Mouse (Mus musculus) bone marrow, adult 2 months (tissue): ENCODE results near the gene Pdk1. TPM values are rescaled to one million over a fixed set of nuclear protein-coding genes. Genes with fewer than 3 reads are reported as not detected.
"Not testable (repeated sequence)": the region's sequence is repeated elsewhere in the genome, so short reads cannot be mapped to it uniquely, and the experiment has no call there.

Source experiments
- H3K27ac ChIP-seq: fragments of 200-500 bp; 2 replicates; pipeline ENCODE4 v1.5.1; 2012; ENCODE audit warnings: low read depth, mild to moderate bottlenecking, control low read depth, inconsistent platforms, low read length; ENCODE audit not compliant: control insufficient read depth, poor library complexity, insufficient read depth
- H3K4me1 ChIP-seq: fragments of 200-500 bp; 2 replicates; pipeline ENCODE4 v1.6.1; 2011; ENCODE audit warnings: low read length; ENCODE audit not compliant: control insufficient read depth, insufficient read depth
- H3K4me3 ChIP-seq: fragments of 200-500 bp; replicated peaks from 2 replicates; pipeline ENCODE3; 2011; ENCODE audit warnings: mild to moderate bottlenecking, low read depth, low read length, control low read depth; ENCODE audit not compliant: control insufficient read depth
- CTCF ChIP-seq: fragments of 200-500 bp; IDR thresholded peaks from 2 replicates; pipeline ENCODE4 v1.5.1; 2011; ENCODE audit warnings: low read length, control low read depth; ENCODE audit not compliant: control insufficient read depth, insufficient read depth
- POLR2A ChIP-seq: fragments of 200-500 bp; IDR thresholded peaks from 2 replicates; pipeline ENCODE4 v1.6.1; 2011; ENCODE audit warnings: low read depth, mild to moderate bottlenecking, control low read depth, low read length, borderline replicate concordance; ENCODE audit not compliant: control insufficient read depth
- WGBS: fragments of 180-500 bp; shearing (Covaris S2); methylation state at CpG from one replicate; pipeline ENCODE4 v1.1.7; 2018; 5-methylcytosine and 5-hydroxymethylcytosine counted together
- polyA plus RNA-seq: library from polyadenylated mRNA; stranded (reverse); fragments of >200 nt; gene quantifications from 2 replicates; pipeline ENCODE4 v1.2.4, GENCODE M21; 2011; ENCODE audit warnings: low replicate concordance; ENCODE audit not compliant: missing spikeins, insufficient read depth, insufficient read length

Gene Pdk1
- polyA plus RNA-seq, 1 experiment, result 24.1 TPM

DNA sequence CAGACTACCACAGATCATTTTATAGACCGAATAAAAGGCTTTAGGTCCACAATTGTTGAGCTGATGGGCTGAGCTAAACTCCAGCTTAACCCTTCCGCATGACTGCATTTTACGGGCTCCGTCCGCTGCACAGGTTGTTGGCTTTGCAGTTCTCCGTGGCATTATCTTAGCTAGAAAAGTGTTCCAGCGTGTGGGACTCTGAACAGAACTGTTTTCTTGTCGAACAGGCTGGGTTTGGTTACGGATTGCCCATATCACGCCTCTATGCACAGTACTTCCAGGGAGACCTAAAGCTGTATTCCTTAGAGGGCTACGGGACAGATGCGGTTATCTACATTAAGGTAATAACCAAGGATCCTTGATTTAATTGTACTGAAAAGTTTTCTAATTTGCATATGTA, 24.4 kb downstream of the Pdk1 start:
- no peak for TF ChIP-seq CTCF
- TF ChIP-seq POLR2A, result no peak
- WGBS, result 89% methylated on average over 12 of the region's 12 CpGs
- H3K27ac ChIP-seq, result no peak overlapping the region
- H3K4me1 ChIP-seq, result no peaks in the 10 kb centered on the region
- no peak overlapping the region for H3K4me3 ChIP-seq

DNA sequence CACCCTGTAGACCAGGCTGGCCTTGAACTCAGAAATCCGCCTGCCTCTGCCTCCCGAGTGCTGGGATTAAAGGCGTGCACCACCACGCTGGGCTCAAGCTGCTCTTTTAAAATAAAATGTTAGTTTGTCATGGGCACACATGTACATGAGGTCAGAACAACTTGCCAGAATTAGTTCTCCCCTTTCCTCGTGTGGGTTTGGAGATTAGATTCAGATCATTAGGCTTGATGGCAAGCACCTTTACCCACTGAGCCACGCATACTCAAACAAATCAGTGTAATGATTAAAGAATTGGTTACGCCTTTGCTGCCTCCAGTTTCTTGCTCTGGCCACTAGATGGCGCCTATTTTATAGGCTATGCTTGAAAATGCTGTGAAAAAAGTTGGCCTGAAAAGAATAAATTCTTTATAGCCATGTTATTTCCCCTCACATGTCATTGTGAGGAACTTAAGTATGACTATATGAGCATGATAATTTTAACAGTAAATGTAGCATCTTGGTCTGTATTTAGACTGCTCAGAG, 25.4 kb downstream of the Pdk1 start:
- Histone ChIP-seq H3K4me3 (no peak overlapping the region), H3K4me1 (no peaks in the 10 kb centered on the region), H3K27ac (no peak overlapping the region)
- 47% methylated on average over 8 of the region's 8 CpGs for WGBS
- TF ChIP-seq POLR2A (no peak), CTCF (0 out of 2 replicates have a peak, but pooled peaks have one; percentile 14)

DNA sequence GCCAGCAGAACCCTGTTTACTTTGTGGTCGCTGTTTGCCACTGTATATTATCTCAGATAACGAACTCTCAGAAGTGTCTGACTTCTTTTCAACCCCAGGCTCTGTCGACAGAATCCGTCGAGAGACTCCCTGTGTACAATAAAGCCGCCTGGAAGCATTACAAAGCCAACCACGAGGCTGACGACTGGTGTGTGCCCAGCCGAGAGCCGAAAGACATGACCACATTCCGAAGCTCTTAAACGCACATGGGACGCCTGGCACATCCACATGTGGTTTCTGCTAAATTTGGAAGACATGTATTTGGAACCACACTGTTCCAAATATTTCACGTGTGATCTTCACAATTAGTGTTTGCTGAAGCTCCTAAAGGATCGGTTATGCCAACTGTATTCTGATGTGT, 26.9 kb downstream of the Pdk1 start:
- WGBS, result 88% methylated on average over 15 of the region's 15 CpGs

DNA sequence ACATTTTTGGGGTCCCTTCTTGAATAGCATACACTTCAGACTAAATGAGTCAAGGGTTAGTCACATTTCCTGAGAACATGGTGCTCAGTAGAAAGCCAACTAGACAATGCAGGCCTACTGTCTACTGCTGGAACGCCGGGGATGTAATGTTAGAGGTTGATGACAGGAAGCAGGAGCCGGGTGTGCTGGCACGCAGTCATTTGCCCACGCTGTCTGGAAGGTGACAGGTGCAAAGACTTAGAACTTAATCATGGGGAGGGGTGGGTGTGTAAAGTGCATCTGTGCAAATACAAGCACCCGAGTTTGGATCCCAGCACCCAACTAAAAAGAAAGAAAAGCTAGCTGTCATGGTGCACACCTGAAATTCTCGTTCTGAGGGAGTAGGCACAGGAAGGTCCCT, 32.1 kb downstream of the Pdk1 start:
- TF ChIP-seq POLR2A (no peak), CTCF (no peak)
- WGBS, result 72% methylated on average over 7 of the region's 7 CpGs
- H3K27ac ChIP-seq, result no peak overlapping the region
- H3K4me3 ChIP-seq, result no peak overlapping the region
- no peaks in the 10 kb centered on the region for H3K4me1 ChIP-seq

More for the DNA sequence above, 26.9 kb downstream of the Pdk1 start:
- H3K4me3 ChIP-seq, result no peak overlapping the region
- TF ChIP-seq POLR2A, result no peak
- no peak overlapping the region for H3K27ac ChIP-seq
- H3K4me1 ChIP-seq, result no peaks in the 10 kb centered on the region

DNA sequence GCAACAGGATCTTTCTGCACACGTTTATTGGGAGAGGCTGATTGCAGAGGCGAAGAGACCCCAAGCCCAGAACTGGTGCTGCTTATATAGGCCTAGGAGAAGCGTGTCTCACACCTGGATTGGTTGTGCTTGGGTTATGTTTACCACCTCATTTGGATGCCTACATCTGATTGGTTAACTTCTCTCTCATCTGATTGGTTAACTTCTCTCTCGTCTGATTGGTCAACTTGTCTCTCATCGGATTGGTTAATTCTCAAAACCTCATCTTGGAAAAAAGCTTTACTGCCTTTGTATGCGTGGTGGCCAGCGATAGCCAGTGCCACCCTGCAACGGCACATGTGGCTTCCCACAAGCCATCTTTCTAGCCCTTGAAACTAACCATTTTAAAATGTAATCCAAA, 33.3 kb downstream of the Pdk1 start:
- H3K27ac ChIP-seq, H3K4me1 ChIP-seq, H3K4me3 ChIP-seq: not testable (repeated sequence)
- WGBS, result 83% methylated on average over 8 of the region's 8 CpGs

DNA sequence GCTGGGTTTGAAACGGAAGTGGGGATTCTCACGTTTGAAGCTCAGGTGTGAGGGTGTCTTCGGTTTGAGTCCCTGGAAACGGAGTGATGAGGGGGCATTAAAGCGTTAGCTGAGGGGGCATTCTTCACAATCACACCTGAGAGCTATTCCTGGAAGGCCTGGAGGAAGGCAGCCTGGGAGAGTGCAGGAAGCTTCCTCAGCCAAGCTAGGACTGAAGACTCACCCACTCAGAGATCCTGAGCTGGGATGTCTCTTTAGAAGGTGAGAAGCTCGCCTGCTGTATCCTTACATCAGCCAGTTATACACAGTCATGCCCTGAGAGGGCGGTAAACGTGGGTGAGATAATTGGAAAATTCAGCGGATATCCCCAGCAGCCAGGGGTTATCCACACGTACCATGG, 40.9 kb downstream of the Pdk1 start:
- TF ChIP-seq CTCF, result no peak
- no peak for TF ChIP-seq POLR2A
- H3K4me3 ChIP-seq, result no peak overlapping the region
- no peaks in the 10 kb centered on the region for H3K4me1 ChIP-seq
- WGBS, result 74% methylated on average over 10 of the region's 10 CpGs
- H3K27ac ChIP-seq, result no peak overlapping the region

DNA sequence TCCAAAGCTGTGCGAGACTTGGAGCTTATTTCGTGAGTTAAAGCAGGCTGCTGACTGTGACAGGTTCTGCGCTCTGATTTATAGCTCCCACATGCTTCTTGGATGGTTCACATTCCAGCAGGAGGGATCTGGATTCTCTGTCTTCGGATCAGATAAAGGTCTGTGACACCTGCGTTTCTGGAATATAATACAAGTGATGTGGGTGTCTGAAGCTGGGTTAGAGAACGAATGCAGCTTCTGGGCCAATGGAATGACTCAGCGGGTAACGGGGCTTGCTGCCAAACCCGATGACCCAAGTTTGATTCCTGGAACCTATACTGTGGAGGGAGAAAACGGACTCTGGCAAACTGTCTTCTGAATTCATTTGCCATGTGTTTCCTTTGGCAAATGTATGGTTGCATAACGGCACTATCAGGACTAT, 46.2 kb downstream of the Pdk1 start:
- Histone ChIP-seq H3K27ac (no peak overlapping the region), H3K4me1 (no peaks in the 10 kb centered on the region), H3K4me3 (no peak overlapping the region)
- 37% methylated on average over 11 of the region's 11 CpGs for WGBS
- TF ChIP-seq POLR2A (no peak), CTCF (no peak)

DNA sequence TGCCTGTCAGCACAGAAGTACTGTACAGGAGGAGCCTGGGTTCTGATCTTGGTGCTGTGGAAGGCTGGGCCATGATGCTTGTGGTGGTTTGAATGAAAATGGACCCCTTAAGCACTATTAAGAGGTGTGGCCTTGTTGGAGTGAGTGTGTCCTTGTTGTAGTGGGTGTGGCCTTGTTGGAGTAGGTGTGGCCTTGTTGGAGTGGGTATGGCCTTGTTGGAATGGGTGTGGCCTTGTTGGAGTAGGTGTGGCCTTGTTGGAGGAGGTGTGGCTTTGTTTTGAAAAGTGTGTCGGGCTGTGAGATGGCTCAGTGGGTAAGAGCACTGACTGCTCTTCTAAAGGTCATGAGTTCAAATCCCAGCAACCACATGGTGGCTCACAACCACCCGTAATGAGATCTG, 51.9 kb downstream of the Pdk1 start:
- H3K27ac ChIP-seq, H3K4me3 ChIP-seq, H3K4me1 ChIP-seq: not testable (repeated sequence)
- WGBS, result 86% methylated on average over 2 of the region's 2 CpGs

DNA sequence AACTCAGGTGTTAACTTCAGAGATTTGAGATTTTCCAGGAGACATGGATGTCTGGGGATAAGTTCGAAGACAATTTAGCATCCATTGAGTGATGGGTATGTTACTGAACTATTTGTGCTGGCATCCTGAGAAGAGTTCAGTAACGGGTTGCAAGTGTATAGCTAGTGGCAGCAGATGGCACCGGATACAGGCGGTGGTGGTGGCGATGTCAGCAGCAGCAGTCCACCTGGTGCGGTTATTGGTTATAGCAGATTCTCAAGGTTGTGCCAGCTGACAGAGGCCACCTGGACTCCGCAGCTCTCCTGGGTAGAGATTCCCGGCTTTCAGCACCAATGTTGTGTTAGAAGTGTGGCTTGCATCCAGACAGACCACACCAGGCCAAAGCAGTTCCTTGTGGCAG, 61.0 kb downstream of the Pdk1 start:
- Histone ChIP-seq H3K4me1 (no peaks in the 10 kb centered on the region), H3K27ac (no peak overlapping the region), H3K4me3 (no peak overlapping the region)
- 87% methylated on average over 8 of the region's 8 CpGs for WGBS
- TF ChIP-seq POLR2A (no peak), CTCF (no peak)
